Mouse (Mus musculus): ENCODE measurements around the gene Eif2ak4. TPM values are rescaled to one million over a fixed set of nuclear protein-coding genes. Genes with fewer than 3 reads are reported as not detected.

The Eif2ak4 gene
- polyA plus RNA-seq, 1 experiment from 2014 or later = 14.0 TPM

GRCm38 (mm10) chr2:118498476-118498875 lies 110.1 kb downstream of the Eif2ak4 start:
- Histone ChIP-seq H3K9me3 (ENCODE audit: control insufficient read depth, low read length) (no peaks in the 10 kb centered on the region), H3K27me3 (replicated peaks; ENCODE audit: control insufficient read depth, insufficient read depth, low read length) (no peaks in the 10 kb centered on the region), H3K4me1 (replicated peaks; ENCODE audit: control insufficient read depth, insufficient read depth, low read length) (no peaks in the 10 kb centered on the region), H3K4me3 (ENCODE audit: low read depth, low read length) (no peak overlapping the region), H3K36me3 (ENCODE audit: control insufficient read depth, insufficient read depth, low read length) (no peaks in the 10 kb centered on the region), H3K4me2 (no peak overlapping the region), H3K9ac (ENCODE audit: low read depth, low read length) (no peak overlapping the region), H3K27ac (ENCODE audit: low read depth, low read length) (no peak overlapping the region)
- DNase-seq (ENCODE audit: low spot score) = no peak
- ATAC-seq (replicated peaks; ENCODE audit: low FRiP score) = no peak
- 82% methylated on average over 6 of the region's 6 CpGs for WGBS

- Histone ChIP-seq H3K27me3 (replicated peaks; ENCODE audit: control insufficient read depth, insufficient read depth, low read length) (no peaks in the 10 kb centered on the region), H3K4me1 (replicated peaks; ENCODE audit: control insufficient read depth, insufficient read depth, low read length) (no peaks in the 10 kb centered on the region), H3K27ac (ENCODE audit: low read depth, low read length) (no peak overlapping the region), H3K4me2 (no peak overlapping the region), H3K9ac (ENCODE audit: low read depth, low read length) (no peak overlapping the region), H3K9me3 (ENCODE audit: control insufficient read depth, low read length) (no peaks in the 10 kb centered on the region), H3K4me3 (ENCODE audit: low read depth, low read length) (no peak overlapping the region), H3K36me3 (ENCODE audit: control insufficient read depth, insufficient read depth, low read length) (no peaks in the 10 kb centered on the region)
- ATAC-seq (replicated peaks; ENCODE audit: low FRiP score) = no peak
- DNase-seq (ENCODE audit: low spot score) = no peak
- 30% methylated on average over 20 of the region's 20 CpGs for WGBS
These were observed 110.9 kb downstream of the Eif2ak4 start for GRCm38 (mm10) chr2:118499135-118499961.

GRCm38 (mm10) chr2:118500191-118500590 lies 111.8 kb downstream of the Eif2ak4 start:
- no peaks in the 10 kb centered on the region for H3K27me3 ChIP-seq (replicated peaks; ENCODE audit: control insufficient read depth, insufficient read depth, low read length)
- H3K4me3 ChIP-seq (ENCODE audit: low read depth, low read length) = no peak overlapping the region
- H3K9me3 ChIP-seq (ENCODE audit: control insufficient read depth, low read length) = no peaks in the 10 kb centered on the region
- H3K4me1 ChIP-seq (replicated peaks; ENCODE audit: control insufficient read depth, insufficient read depth, low read length) = no peaks in the 10 kb centered on the region
- H3K27ac ChIP-seq (ENCODE audit: low read depth, low read length) = no peak overlapping the region
- no peak overlapping the region for H3K9ac ChIP-seq (ENCODE audit: low read depth, low read length)
- ATAC-seq (replicated peaks; ENCODE audit: low FRiP score) (no peak), DNase-seq (ENCODE audit: low spot score) (no peak)
- H3K36me3 ChIP-seq (ENCODE audit: control insufficient read depth, insufficient read depth, low read length) = no peaks in the 10 kb centered on the region
- no peak overlapping the region for H3K4me2 ChIP-seq
- 74% methylated on average over 2 of the region's 2 CpGs for WGBS

GRCm38 (mm10) chr2:118507126-118507525 lies 118.7 kb downstream of the Eif2ak4 start:
- Histone ChIP-seq H3K9ac (ENCODE audit: low read depth, low read length) (no peak overlapping the region), H3K4me1 (replicated peaks; ENCODE audit: control insufficient read depth, insufficient read depth, low read length) (peaks cover 5% of the 10 kb centered on the region; the same call in 1 of the 2 replicates), H3K9me3 (ENCODE audit: control insufficient read depth, low read length) (no peaks in the 10 kb centered on the region), H3K27ac (ENCODE audit: low read depth, low read length) (no peak overlapping the region), H3K4me3 (ENCODE audit: low read depth, low read length) (no peak overlapping the region), H3K36me3 (ENCODE audit: control insufficient read depth, insufficient read depth, low read length) (no peaks in the 10 kb centered on the region), H3K27me3 (replicated peaks; ENCODE audit: control insufficient read depth, insufficient read depth, low read length) (no peaks in the 10 kb centered on the region), H3K4me2 (no peak overlapping the region)
- DNase-seq (ENCODE audit: low spot score) (no peak), ATAC-seq (replicated peaks; ENCODE audit: low FRiP score) (no peak)
- 77% methylated on average over 7 of the region's 7 CpGs for WGBS

- Histone ChIP-seq H3K4me1 (replicated peaks; ENCODE audit: control insufficient read depth, insufficient read depth, low read length) (peaks cover 5% of the 10 kb centered on the region; the same call in 1 of the 2 replicates), H3K4me2 (no peak overlapping the region), H3K9me3 (ENCODE audit: control insufficient read depth, low read length) (no peaks in the 10 kb centered on the region), H3K9ac (ENCODE audit: low read depth, low read length) (no peak overlapping the region), H3K27me3 (replicated peaks; ENCODE audit: control insufficient read depth, insufficient read depth, low read length) (no peaks in the 10 kb centered on the region), H3K4me3 (ENCODE audit: low read depth, low read length) (no peak overlapping the region), H3K36me3 (ENCODE audit: control insufficient read depth, insufficient read depth, low read length) (no peaks in the 10 kb centered on the region), H3K27ac (ENCODE audit: low read depth, low read length) (no peak overlapping the region)
- 75% methylated on average over 8 of the region's 8 CpGs for WGBS
- ATAC-seq (replicated peaks; ENCODE audit: low FRiP score) = no peak
- DNase-seq (ENCODE audit: low spot score) = no peak
These were observed 121.4 kb downstream of the Eif2ak4 start for GRCm38 (mm10) chr2:118509688-118510446.

- ATAC-seq (replicated peaks; ENCODE audit: low FRiP score) (no peak), DNase-seq (ENCODE audit: low spot score) (no peak)
- H3K27ac ChIP-seq (ENCODE audit: low read depth, low read length) = no peak overlapping the region
- 70% methylated on average over 29 of the region's 29 CpGs for WGBS
- H3K36me3 ChIP-seq (ENCODE audit: control insufficient read depth, insufficient read depth, low read length) = no peaks in the 10 kb centered on the region
- H3K9me3 ChIP-seq (ENCODE audit: control insufficient read depth, low read length) = no peaks in the 10 kb centered on the region
- H3K9ac ChIP-seq (ENCODE audit: low read depth, low read length) = no peak overlapping the region
- peaks cover 5% of the 10 kb centered on the region; the same call in 1 of the 2 replicates for H3K4me1 ChIP-seq (replicated peaks; ENCODE audit: control insufficient read depth, insufficient read depth, low read length)
- H3K4me2 ChIP-seq = no peak overlapping the region
- H3K27me3 ChIP-seq (replicated peaks; ENCODE audit: control insufficient read depth, insufficient read depth, low read length) = no peaks in the 10 kb centered on the region
- no peak overlapping the region for H3K4me3 ChIP-seq (ENCODE audit: low read depth, low read length)
These were observed 122.3 kb downstream of the Eif2ak4 start for GRCm38 (mm10) chr2:118510447-118511310.

- no peaks in the 10 kb centered on the region for H3K36me3 ChIP-seq (ENCODE audit: control insufficient read depth, insufficient read depth, low read length)
- H3K4me1 ChIP-seq (replicated peaks; ENCODE audit: control insufficient read depth, insufficient read depth, low read length) = peaks cover 5% of the 10 kb centered on the region; the same call in 1 of the 2 replicates
- 53% methylated on average over 11 of the region's 11 CpGs for WGBS
- H3K27me3 ChIP-seq (replicated peaks; ENCODE audit: control insufficient read depth, insufficient read depth, low read length) = no peaks in the 10 kb centered on the region
- DNase-seq (ENCODE audit: low spot score) (no peak), ATAC-seq (replicated peaks; ENCODE audit: low FRiP score) (no peak)
- no peaks in the 10 kb centered on the region for H3K9me3 ChIP-seq (ENCODE audit: control insufficient read depth, low read length)
- H3K9ac ChIP-seq (ENCODE audit: low read depth, low read length) = no peak overlapping the region
- no peak overlapping the region for H3K4me3 ChIP-seq (ENCODE audit: low read depth, low read length)
- H3K27ac ChIP-seq (ENCODE audit: low read depth, low read length) = no peak overlapping the region
- H3K4me2 ChIP-seq = no peak overlapping the region
These were observed 123.5 kb downstream of the Eif2ak4 start for GRCm38 (mm10) chr2:118511779-118512417.
